Mouse (Mus musculus): Measurements from ENCODE around the gene Morn1. TPM values are rescaled to one million over a fixed set of nuclear protein-coding genes. Genes with fewer than 3 reads are reported as not detected.

Morn1 gene
- total RNA-seq, 2 experiments from 2014 or later = 3.9 to 4.4 TPM

GRCm38 (mm10) chr4:155156734-155157133 lies 70.4 kb downstream of the Morn1 start:
- DNase-seq (ENCODE audit: low spot score in 2 of 2) = no peak

- DNase-seq (ENCODE audit: low spot score in 2 of 2) = no peak
These were observed 71.6 kb downstream of the Morn1 start for GRCm38 (mm10) chr4:155157871-155158542.

- DNase-seq (ENCODE audit: low spot score in 2 of 2) = no peak
These were observed 72.2 kb downstream of the Morn1 start for GRCm38 (mm10) chr4:155158543-155158917.

GRCm38 (mm10) chr4:155162433-155163319 lies 76.3 kb downstream of the Morn1 start:
- DNase-seq (ENCODE audit: low spot score in 2 of 2) = no peak

- DNase-seq (ENCODE audit: low spot score in 2 of 2) = no peak
These were observed 76.9 kb downstream of the Morn1 start for GRCm38 (mm10) chr4:155163320-155163651.

- DNase-seq (ENCODE audit: low spot score in 2 of 2) = no peak
These were observed 77.3 kb downstream of the Morn1 start for GRCm38 (mm10) chr4:155163685-155164084.

- DNase-seq (ENCODE audit: low spot score in 2 of 2) = no peak
These were observed 78.2 kb downstream of the Morn1 start for GRCm38 (mm10) chr4:155164550-155164949.

- no peak for DNase-seq (ENCODE audit: low spot score in 2 of 2)
These were observed 79.5 kb downstream of the Morn1 start for GRCm38 (mm10) chr4:155165861-155166260.

- DNase-seq (ENCODE audit: low spot score in 2 of 2) = no peak
These were observed 82.5 kb downstream of the Morn1 start for GRCm38 (mm10) chr4:155168835-155169252.

- DNase-seq (ENCODE audit: low spot score in 2 of 2) = no peak
These were observed 84.3 kb downstream of the Morn1 start for GRCm38 (mm10) chr4:155170614-155171212.

- DNase-seq (ENCODE audit: low spot score in 2 of 2) = no peak
These were observed 85.7 kb downstream of the Morn1 start for GRCm38 (mm10) chr4:155171961-155172533.

GRCm38 (mm10) chr4:155172909-155173821 lies 86.8 kb downstream of the Morn1 start:
- peak; percentile 90 to 94 for DNase-seq (ENCODE audit: low spot score in 2 of 2)

GRCm38 (mm10) chr4:155173822-155174785 lies 87.7 kb downstream of the Morn1 start:
- DNase-seq (ENCODE audit: low spot score in 2 of 2) = no peak

GRCm38 (mm10) chr4:155176210-155176609 lies 89.8 kb downstream of the Morn1 start:
- DNase-seq (ENCODE audit: low spot score in 2 of 2) = no peak

- peak in 1 of 2 experiments; percentile 61 for DNase-seq (ENCODE audit: low spot score in 2 of 2)
These were observed 91.9 kb downstream of the Morn1 start for GRCm38 (mm10) chr4:155178274-155178673.

- no peak for DNase-seq (ENCODE audit: low spot score in 2 of 2)
These were observed 92.7 kb downstream of the Morn1 start for GRCm38 (mm10) chr4:155178981-155179512.

- no peak for DNase-seq (ENCODE audit: low spot score in 2 of 2)
These were observed 96.8 kb downstream of the Morn1 start for GRCm38 (mm10) chr4:155183201-155183600.

- no peak for DNase-seq (ENCODE audit: low spot score in 2 of 2)
These were observed 98.1 kb downstream of the Morn1 start for GRCm38 (mm10) chr4:155184248-155185070.

Measured in gastrocnemius, postnatal 4 days (tissue).